Mouse (Mus musculus) intestine, postnatal 0 days (tissue): ENCODE data around the gene Strn3. TPM values are rescaled to one million over a fixed set of nuclear protein-coding genes. Genes with fewer than 3 reads are reported as not detected.
A peak's percentile ranks its signal among the peaks of the same experiment; 100 is the strongest.

ENCODE experiments used
- ATAC-seq: fragments of 200-750 bp; cut with Nextera tagmentation; 2 replicates; pipeline ENCODE4 v1.8.0; 2017; ENCODE audit warnings: mild to moderate bottlenecking, moderate TSS enrichment, moderate library complexity
- H3K27ac ChIP-seq: fragments of 300-500 bp; sonication (generic); 2 replicates; pipeline ENCODE4 v1.5.1; 2014; ENCODE audit warnings: mild to moderate bottlenecking, low read depth, low read length, moderate library complexity
- H3K27me3 ChIP-seq: fragments of 300-500 bp; sonication (generic); replicated peaks from 2 replicates; pipeline ENCODE4 v1.6.1; 2014; ENCODE audit warnings: low read length, mixed read lengths; ENCODE audit not compliant: control insufficient read depth, insufficient read depth
- H3K36me3 ChIP-seq: fragments of 300-500 bp; sonication (generic); 2 replicates; pipeline ENCODE4 v1.6.1; 2014; ENCODE audit warnings: mild to moderate bottlenecking, moderate library complexity; ENCODE audit not compliant: control insufficient read depth, insufficient read depth
- H3K4me1 ChIP-seq: fragments of 300-500 bp; sonication (generic); replicated peaks from 2 replicates; pipeline ENCODE4 v1.6.1; 2014; ENCODE audit warnings: antibody characterized with exemption, low read length, mixed read lengths; ENCODE audit not compliant: control insufficient read depth, insufficient read depth
- H3K4me2 ChIP-seq: fragments of 300-500 bp; sonication (generic); replicated peaks from 2 replicates; pipeline ENCODE4 v1.6.1; 2014; ENCODE audit warnings: low read depth, mild to moderate bottlenecking, moderate library complexity
- H3K4me3 ChIP-seq: fragments of 300-500 bp; sonication (generic); 2 replicates; pipeline ENCODE4 v1.5.1; 2014; ENCODE audit warnings: low read depth, low read length
- H3K9ac ChIP-seq: fragments of 300-500 bp; sonication (generic); 2 replicates; pipeline ENCODE4 v1.6.1; 2014; ENCODE audit warnings: mild to moderate bottlenecking, low read depth, low read length
- H3K9me3 ChIP-seq: fragments of 300-500 bp; sonication (generic); 2 replicates; pipeline ENCODE4 v1.6.1; 2016; ENCODE audit warnings: mixed run types; ENCODE audit not compliant: control insufficient read depth
- CTCF ChIP-seq: sonication (generic); IDR thresholded peaks from 2 replicates; pipeline ENCODE4 v1.5.1; 2016; ENCODE audit warnings: low read depth, mild to moderate bottlenecking, control low read depth, antibody characterized with exemption, moderate library complexity
- whole genome bisulfite sequencing: fragments of 180-500 bp; shearing (Covaris S2); extraction: QIAGEN DNeasy Blood & Tissue Kit; methylation state at CpG from one replicate; pipeline ENCODE4 v1.1.7; 2014; 5-methylcytosine and 5-hydroxymethylcytosine counted together
- polyA plus RNA-seq: library from polyadenylated mRNA; unstranded; fragments of >200 nt; fragmentation: Nextera tagmentation; extraction: Ambion mirVana; gene quantifications from 2 replicates; pipeline ENCODE4 v1.2.1, GENCODE M21; 2015

Strn3 gene
- 22.2 and 22.9 TPM in 2 replicates for polyA plus RNA-seq

- no peaks in the 10 kb centered on the region for H3K36me3 ChIP-seq
- H3K27ac ChIP-seq, result peak within 1 kb of the TSS; percentile 100
- H3K9ac ChIP-seq, result peak within 1 kb of the TSS; percentile 99
- H3K4me1 ChIP-seq, result peaks cover 5% of the 10 kb centered on the region; the same call in 1 of the 2 replicates
- peak within 1 kb of the TSS; percentile 66 for H3K4me2 ChIP-seq
- H3K9me3 ChIP-seq, result no peaks in the 10 kb centered on the region
- no peak for TF ChIP-seq CTCF
- WGBS, result under 1% methylated on average over 47 of the region's 56 CpGs
- peak; percentile 95 for ATAC-seq
- H3K27me3 ChIP-seq, result no peaks in the 10 kb centered on the region
- peak within 1 kb of the TSS; percentile 99 for H3K4me3 ChIP-seq
Measured at GRCm38 (mm10) chr12:51691845-51692632, at the start of gene Strn3. Gene Strn3 (minus strand): TSS chr12:51691897.

- Histone ChIP-seq H3K27ac (no peak overlapping the region), H3K4me3 (no peak overlapping the region), H3K9ac (no peak overlapping the region), H3K4me2 (no peak overlapping the region), H3K9me3 (no peaks in the 10 kb centered on the region), H3K27me3 (no peaks in the 10 kb centered on the region), H3K4me1 (peaks cover 12% of the 10 kb centered on the region; the same call in 1 of the 2 replicates), H3K36me3 (peaks cover 1% of the 10 kb centered on the region; the same call in 1 of the 2 replicates)
- no peak for TF ChIP-seq CTCF
- ATAC-seq, result no peak
- 42% methylated on average over 1 of the region's 1 CpGs for WGBS
Measured at GRCm38 (mm10) chr12:51736807-51737206, 45.1 kb upstream of the Strn3 start.

GRCm38 (mm10) chr12:51736381-51736780 is 44.7 kb upstream of the Strn3 start:
- Histone ChIP-seq H3K9ac (no peak overlapping the region), H3K4me2 (no peak overlapping the region), H3K9me3 (no peaks in the 10 kb centered on the region), H3K4me1 (peaks cover 12% of the 10 kb centered on the region; the same call in 1 of the 2 replicates), H3K36me3 (no peaks in the 10 kb centered on the region), H3K27ac (no peak overlapping the region), H3K4me3 (no peak overlapping the region), H3K27me3 (no peaks in the 10 kb centered on the region)
- 57% methylated on average over 3 of the region's 3 CpGs for WGBS
- TF ChIP-seq CTCF, result no peak
- ATAC-seq, result no peak

GRCm38 (mm10) chr12:51735840-51736271 is 44.2 kb upstream of the Strn3 start:
- Histone ChIP-seq H3K27me3 (no peaks in the 10 kb centered on the region), H3K4me1 (peaks cover 12% of the 10 kb centered on the region; the same call in 1 of the 2 replicates), H3K4me3 (no peak overlapping the region), H3K9me3 (no peaks in the 10 kb centered on the region), H3K9ac (no peak overlapping the region), H3K27ac (peak overlapping the region; percentile 50), H3K36me3 (no peaks in the 10 kb centered on the region), H3K4me2 (no peak overlapping the region)
- ATAC-seq, result peak; percentile 63
- 17% methylated on average over 7 of the region's 7 CpGs for WGBS
- TF ChIP-seq CTCF, result no peak

- Histone ChIP-seq H3K4me1 (peaks cover 12% of the 10 kb centered on the region; the same call in 1 of the 2 replicates), H3K27me3 (no peaks in the 10 kb centered on the region), H3K9ac (no peak overlapping the region), H3K27ac (peak overlapping the region; percentile 46), H3K36me3 (no peaks in the 10 kb centered on the region), H3K4me3 (no peak overlapping the region), H3K4me2 (0 out of 2 replicates have a peak overlapping the region, but pooled peaks have one; percentile 9), H3K9me3 (no peaks in the 10 kb centered on the region)
- no peak for ATAC-seq
- 43% methylated on average over 14 of the region's 14 CpGs for WGBS
- no peak for TF ChIP-seq CTCF
Measured at GRCm38 (mm10) chr12:51734605-51735211, 43.0 kb upstream of the Strn3 start.

GRCm38 (mm10) chr12:51729827-51730226 is 38.1 kb upstream of the Strn3 start:
- TF ChIP-seq CTCF, result no peak
- H3K27ac ChIP-seq, result peak overlapping the region; percentile 21; the same call in 1 of the 2 replicates

More at GRCm38 (mm10) chr12:51729827-51730226, 38.1 kb upstream of the Strn3 start:
- no peaks in the 10 kb centered on the region for H3K9me3 ChIP-seq
- no peak overlapping the region for H3K4me3 ChIP-seq
- no peak for ATAC-seq
- no peaks in the 10 kb centered on the region for H3K36me3 ChIP-seq
- no peak overlapping the region for H3K9ac ChIP-seq
- peaks cover 4% of the 10 kb centered on the region; the same call in 1 of the 2 replicates for H3K4me1 ChIP-seq
- H3K4me2 ChIP-seq, result no peak overlapping the region
- WGBS, result 95% methylated on average over 9 of the region's 9 CpGs
- no peaks in the 10 kb centered on the region for H3K27me3 ChIP-seq
